14 mouse cellular contexts compared by ENCODE assay signal in the genomic region with DNA sequence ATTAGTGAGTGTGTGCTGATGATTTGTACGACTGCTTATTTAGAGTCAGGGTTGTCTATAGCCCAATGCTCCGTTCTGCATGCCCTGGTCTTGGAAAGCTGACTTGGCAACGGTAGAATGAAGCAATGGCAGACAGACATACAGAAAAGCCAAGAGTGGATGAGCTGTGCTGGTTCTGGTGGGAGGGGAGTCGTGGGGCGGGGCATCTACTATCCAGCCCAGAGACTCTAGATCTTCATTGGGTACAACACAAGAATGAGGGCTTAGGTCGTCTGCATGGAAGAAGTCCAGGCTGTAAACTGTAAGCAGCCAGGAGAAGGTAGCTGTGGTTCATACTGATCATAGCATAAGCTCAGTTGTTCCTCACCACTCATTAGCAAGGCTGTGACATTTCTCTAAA.
DNase-seq lines count a peak whose midpoint lies in the region; ATAC-seq lines count a peak whose summit lies in the region.
"Had no signal": no experiment of that assay in that cellular context is flagged by ENCODE, and none has a peak within 500 bp of the region (broad histone marks: within the 10 kb centered on the region; RNA-seq: fewer than 3 reads in every experiment).

No protein-coding gene starts in this region.

- no peaks in the 10 kb centered on the region for H3K36me3 ChIP-seq in embryonic facial prominence, embryonic 12.5 days
- no peaks in the 10 kb centered on the region for H3K36me3 ChIP-seq in embryonic facial prominence, embryonic 10.5 days (replicated peaks)
- no peaks in the 10 kb centered on the region for H3K36me3 ChIP-seq in embryonic facial prominence, embryonic 15.5 days
- no peaks in the 10 kb centered on the region for H3K36me3 ChIP-seq in midbrain, embryonic 15.5 days (replicated peaks)
- no peaks in the 10 kb centered on the region for H3K36me3 ChIP-seq in heart, embryonic 10.5 days

- H3K4me1 ChIP-seq in embryonic facial prominence, embryonic 12.5 days, result peaks cover 37% of the 10 kb centered on the region
- peaks cover 42% of the 10 kb centered on the region for H3K4me1 ChIP-seq in embryonic facial prominence, embryonic 10.5 days
- H3K4me1 ChIP-seq in embryonic facial prominence, embryonic 15.5 days, result peaks cover 25% of the 10 kb centered on the region
- H3K4me1 ChIP-seq in midbrain, embryonic 15.5 days, result peaks cover 24% of the 10 kb centered on the region
- peaks cover 3% of the 10 kb centered on the region; the same call in 1 of the 2 replicates for H3K4me1 ChIP-seq in heart, embryonic 10.5 days

- H3K27me3 ChIP-seq in embryonic facial prominence, embryonic 12.5 days, result no peaks in the 10 kb centered on the region
- H3K27me3 ChIP-seq in embryonic facial prominence, embryonic 10.5 days (replicated peaks; ENCODE audit: low read depth, poor library complexity, severe bottlenecking), result no peaks in the 10 kb centered on the region
- no peaks in the 10 kb centered on the region for H3K27me3 ChIP-seq in embryonic facial prominence, embryonic 15.5 days
- no peaks in the 10 kb centered on the region for H3K27me3 ChIP-seq in midbrain, embryonic 15.5 days (replicated peaks)
- no peaks in the 10 kb centered on the region for H3K27me3 ChIP-seq in heart, embryonic 10.5 days (ENCODE audit: insufficient read depth, poor library complexity, severe bottlenecking)

- no peak overlapping the region for H3K4me3 ChIP-seq in embryonic facial prominence, embryonic 12.5 days
- H3K4me3 ChIP-seq in embryonic facial prominence, embryonic 10.5 days, result no peak overlapping the region
- no peak overlapping the region for H3K4me3 ChIP-seq in embryonic facial prominence, embryonic 15.5 days (replicated peaks)
- H3K4me3 ChIP-seq in midbrain, embryonic 15.5 days, result no peak overlapping the region
- no peak overlapping the region for H3K4me3 ChIP-seq in heart, embryonic 10.5 days

- no peak for ATAC-seq in embryonic facial prominence, embryonic 12.5 days (ENCODE audit: insufficient number of reproducible peaks, insufficient read depth, low FRiP score, low TSS enrichment)
- no peak for ATAC-seq in embryonic facial prominence, embryonic 15.5 days (ENCODE audit: insufficient number of reproducible peaks, low FRiP score, low TSS enrichment, low read depth)
- no peak for ATAC-seq in midbrain, embryonic 15.5 days (replicated peaks)

- no peak overlapping the region for H3K9ac ChIP-seq in embryonic facial prominence, embryonic 12.5 days
- no peak overlapping the region for H3K9ac ChIP-seq in embryonic facial prominence, embryonic 15.5 days
- no peak overlapping the region for H3K9ac ChIP-seq in midbrain, embryonic 15.5 days

- no peaks in the 10 kb centered on the region; the same call in 1 of the 2 replicates for H3K9me3 ChIP-seq in embryonic facial prominence, embryonic 12.5 days
- no peaks in the 10 kb centered on the region for H3K9me3 ChIP-seq in embryonic facial prominence, embryonic 10.5 days
- H3K9me3 ChIP-seq in embryonic facial prominence, embryonic 15.5 days (replicated peaks), result no peaks in the 10 kb centered on the region
- H3K9me3 ChIP-seq in midbrain, embryonic 15.5 days, result no peaks in the 10 kb centered on the region
- H3K9me3 ChIP-seq in heart, embryonic 10.5 days, result no peaks in the 10 kb centered on the region

- 86% methylated on average over 6 of the region's 6 CpGs for WGBS in embryonic facial prominence, embryonic 12.5 days
- WGBS in embryonic facial prominence, embryonic 10.5 days, result 88% methylated on average over 6 of the region's 6 CpGs
- 71% methylated on average over 6 of the region's 6 CpGs for WGBS in embryonic facial prominence, embryonic 15.5 days
- 85% methylated on average over 6 of the region's 6 CpGs for WGBS in midbrain, embryonic 15.5 days
- 83% methylated on average over 6 of the region's 6 CpGs for WGBS in heart, embryonic 10.5 days

- DNase-seq in embryonic facial prominence, embryonic 10.5 days (ENCODE audit: low spot score), result no peak
- DNase-seq in lung, postnatal 10 days, result peak; percentile 21
- no peak for DNase-seq in lung, postnatal 36 days
- no peak for DNase-seq in heart, embryonic 10.5 days (ENCODE audit: low spot score)
- no peak for DNase-seq in retina, embryonic 14.5 days (ENCODE audit: low spot score)
- DNase-seq: B cell, adult 2 months; kidney, adult 9 months; liver; lung, adult 2 months; thymus, adult 18-20 months had no signal

- H3K4me2 ChIP-seq in embryonic facial prominence, embryonic 12.5 days (replicated peaks), result 0 out of 2 replicates have a peak overlapping the region, but pooled peaks have one; percentile 5
- H3K4me2 ChIP-seq in embryonic facial prominence, embryonic 15.5 days (replicated peaks), result peak overlapping the region; percentile 34; the same call in 1 of the 2 replicates
- H3K4me2 ChIP-seq in midbrain, embryonic 15.5 days, result no peak overlapping the region
- H3K4me2 ChIP-seq: heart, embryonic 11.5 days had no signal

- H3K27ac ChIP-seq in embryonic facial prominence, embryonic 12.5 days, result no peak overlapping the region
- H3K27ac ChIP-seq in embryonic facial prominence, embryonic 10.5 days (replicated peaks), result no peak overlapping the region
- peak overlapping the region; percentile 69 for H3K27ac ChIP-seq in embryonic facial prominence, embryonic 15.5 days (replicated peaks)
- H3K27ac ChIP-seq in midbrain, embryonic 15.5 days, result 0 out of 2 replicates have a peak overlapping the region, but pooled peaks have one; percentile 20
- no peak overlapping the region for H3K27ac ChIP-seq in heart, embryonic 10.5 days

Comparison
In these comparisons a context has a peak if more than half of its experiments do, and no peak if none do; other contexts are left out.
1. H3K27ac ChIP-seq: peak in embryonic facial prominence, embryonic 15.5 days (single experiment) and midbrain, embryonic 15.5 days (single experiment); none in embryonic facial prominence, embryonic 12.5 days (single experiment), embryonic facial prominence, embryonic 10.5 days (single experiment) and heart, embryonic 10.5 days (single experiment).